Mouse (Mus musculus): ENCODE results near the gene Tceanc2. TPM values are rescaled to one million over a fixed set of nuclear protein-coding genes. Genes with fewer than 3 reads are reported as not detected.

The Tceanc2 gene
- total and polyA plus RNA-seq, 3 experiments, result 15.1 to 65.8 (median 17.6) TPM

- TF ChIP-seq TAL1 (conservative IDR thresholded peaks at IDR 0.05; ENCODE audit: low read depth, low read length) (no peak), GATA2 (IDR thresholded peaks at IDR 0.05; ENCODE audit: borderline replicate concordance, low read depth, low read length) (no peak), GATA1 (IDR thresholded peaks at IDR 0.05; ENCODE audit: borderline replicate concordance, low read length) (no peak), CTCF (IDR thresholded peaks at IDR 0.05; ENCODE audit: low read depth, low read length) (no peak), POLR2AphosphoS5 (IDR thresholded peaks at IDR 0.05; ENCODE audit: insufficient replicate concordance, low read depth, low read length) (no peak)
- no peak for DNase-seq (ENCODE audit: low spot score)
- H3K36me3 ChIP-seq (replicated peaks), result peaks cover 73% of the 10 kb centered on the region
Observed at GRCm38 (mm10) chr4:107159166-107159773, 19.6 kb downstream of the Tceanc2 start.

DNA sequence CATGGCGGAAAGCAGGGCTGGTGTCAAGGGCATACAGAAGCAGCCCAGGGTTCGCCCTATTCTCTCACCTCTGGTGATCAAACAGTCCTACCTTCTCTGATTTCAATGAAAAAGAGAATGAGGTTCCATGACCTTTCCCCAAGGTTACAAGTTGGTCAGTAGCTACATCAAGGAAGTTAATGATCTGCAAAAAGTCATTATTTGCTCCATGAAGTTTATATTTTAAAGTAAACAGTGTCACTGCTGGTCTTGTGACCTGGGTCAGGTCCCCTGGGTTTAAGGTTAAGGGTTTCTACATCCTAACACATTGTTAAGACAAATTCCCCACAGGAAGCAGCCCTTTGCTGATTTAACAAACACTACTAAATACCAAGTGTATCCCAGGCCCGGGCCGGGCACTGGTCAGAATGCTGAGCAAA lies 21.9 kb downstream of the Tceanc2 start:
- TF ChIP-seq GATA2 (IDR thresholded peaks at IDR 0.05; ENCODE audit: borderline replicate concordance, low read depth, low read length) (no peak), POLR2AphosphoS5 (IDR thresholded peaks at IDR 0.05; ENCODE audit: insufficient replicate concordance, low read depth, low read length) (no peak), TAL1 (conservative IDR thresholded peaks at IDR 0.05; ENCODE audit: low read depth, low read length) (no peak), CTCF (IDR thresholded peaks at IDR 0.05; ENCODE audit: low read depth, low read length) (no peak), GATA1 (IDR thresholded peaks at IDR 0.05; ENCODE audit: borderline replicate concordance, low read length) (no peak)
- peaks cover 78% of the 10 kb centered on the region for H3K36me3 ChIP-seq (replicated peaks)
- no peak for ATAC-seq (ENCODE audit: extremely low read depth, insufficient number of reproducible peaks, low FRiP score, poor library complexity, severe bottlenecking)

More at GRCm38 (mm10) chr4:107159166-107159773, 19.6 kb downstream of the Tceanc2 start:
- ATAC-seq (ENCODE audit: extremely low read depth, insufficient number of reproducible peaks, low FRiP score, poor library complexity, severe bottlenecking), result no peak
- Histone ChIP-seq H3K27me3 (ENCODE audit: insufficient read depth, low read length) (no peaks in the 10 kb centered on the region), H3K4me3 (ENCODE audit: low read depth, low read length) (no peak overlapping the region), H3K9me3 (replicated peaks) (no peaks in the 10 kb centered on the region), H3K4me1 (ENCODE audit: insufficient read depth, low read depth, low read length) (peaks cover 7% of the 10 kb centered on the region; the same call in 1 of the 2 replicates)

DNA sequence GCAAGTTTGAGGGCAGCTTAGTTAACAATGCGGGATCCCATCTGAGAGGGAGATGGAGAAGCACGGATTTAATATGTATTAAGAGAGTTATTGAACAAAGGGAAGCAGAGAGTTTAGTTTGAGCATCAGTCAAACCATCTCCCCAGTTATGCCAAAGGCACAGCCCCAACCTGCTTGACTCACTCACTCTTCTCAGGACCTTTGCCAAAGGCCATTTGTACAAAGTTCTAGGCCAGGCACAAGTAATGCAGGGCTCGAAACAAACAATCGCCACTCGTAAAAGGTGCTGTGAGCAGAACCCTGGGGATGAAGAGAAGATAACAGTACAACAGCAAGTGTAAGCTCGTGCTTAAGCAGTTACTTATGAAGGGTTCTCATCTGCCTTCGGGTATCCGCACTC lies 26.3 kb downstream of the Tceanc2 start:
- H3K4me1 ChIP-seq (ENCODE audit: insufficient read depth, low read depth, low read length), result no peaks in the 10 kb centered on the region
- H3K27me3 ChIP-seq (ENCODE audit: insufficient read depth, low read length), result no peaks in the 10 kb centered on the region
- no peak for TF ChIP-seq GATA2 (IDR thresholded peaks at IDR 0.05; ENCODE audit: borderline replicate concordance, low read depth, low read length)
- no peak for DNase-seq (ENCODE audit: low spot score)
- no peak overlapping the region for H3K4me3 ChIP-seq (ENCODE audit: low read depth, low read length)
- no peaks in the 10 kb centered on the region for H3K9me3 ChIP-seq (replicated peaks)
- H3K36me3 ChIP-seq (replicated peaks), result peaks cover 80% of the 10 kb centered on the region
- ATAC-seq (ENCODE audit: extremely low read depth, insufficient number of reproducible peaks, low FRiP score, poor library complexity, severe bottlenecking), result no peak

More for the DNA sequence above, 21.9 kb downstream of the Tceanc2 start:
- Histone ChIP-seq H3K9me3 (replicated peaks) (no peaks in the 10 kb centered on the region), H3K4me1 (ENCODE audit: insufficient read depth, low read depth, low read length) (0 out of 2 replicates have a peak, but pooled peaks cover 3% of the 10 kb centered on the region), H3K27me3 (ENCODE audit: insufficient read depth, low read length) (no peaks in the 10 kb centered on the region), H3K4me3 (ENCODE audit: low read depth, low read length) (no peak overlapping the region)
- no peak for DNase-seq (ENCODE audit: low spot score)

DNA sequence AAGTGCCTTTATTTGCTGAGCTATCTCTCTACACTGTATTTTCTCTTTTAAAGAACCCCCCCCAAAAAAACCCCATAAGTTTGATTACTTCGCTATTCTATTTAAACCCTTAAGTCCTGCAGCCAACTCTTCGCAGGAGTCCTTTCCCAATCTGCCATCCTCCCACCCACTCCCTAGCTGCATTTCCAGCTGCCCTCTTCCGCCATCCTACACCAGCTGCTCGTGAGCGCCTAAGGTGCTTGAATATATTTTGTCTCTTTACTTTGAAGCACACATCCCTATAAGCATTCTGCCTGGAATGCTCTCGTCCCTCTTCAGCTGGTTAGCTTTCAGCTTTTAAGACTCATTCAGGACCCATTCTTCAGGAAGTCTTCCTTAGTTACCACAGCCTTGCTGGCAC lies 27.9 kb downstream of the Tceanc2 start:
- Histone ChIP-seq H3K36me3 (replicated peaks) (peaks cover 82% of the 10 kb centered on the region), H3K9me3 (replicated peaks) (no peaks in the 10 kb centered on the region), H3K4me3 (ENCODE audit: low read depth, low read length) (no peak overlapping the region), H3K4me1 (ENCODE audit: insufficient read depth, low read depth, low read length) (no peaks in the 10 kb centered on the region), H3K27me3 (ENCODE audit: insufficient read depth, low read length) (no peaks in the 10 kb centered on the region)
- TF ChIP-seq POLR2AphosphoS5 (IDR thresholded peaks at IDR 0.05; ENCODE audit: insufficient replicate concordance, low read depth, low read length), result no peak
- no peak for TF ChIP-seq TAL1 (conservative IDR thresholded peaks at IDR 0.05; ENCODE audit: low read depth, low read length)
- TF ChIP-seq GATA2 (IDR thresholded peaks at IDR 0.05; ENCODE audit: borderline replicate concordance, low read depth, low read length), result no peak
- TF ChIP-seq GATA1 (IDR thresholded peaks at IDR 0.05; ENCODE audit: borderline replicate concordance, low read length), result no peak
- no peak for TF ChIP-seq CTCF (IDR thresholded peaks at IDR 0.05; ENCODE audit: low read depth, low read length)
- DNase-seq (ENCODE audit: low spot score) (no peak), ATAC-seq (ENCODE audit: extremely low read depth, insufficient number of reproducible peaks, low FRiP score, poor library complexity, severe bottlenecking) (no peak)

DNA sequence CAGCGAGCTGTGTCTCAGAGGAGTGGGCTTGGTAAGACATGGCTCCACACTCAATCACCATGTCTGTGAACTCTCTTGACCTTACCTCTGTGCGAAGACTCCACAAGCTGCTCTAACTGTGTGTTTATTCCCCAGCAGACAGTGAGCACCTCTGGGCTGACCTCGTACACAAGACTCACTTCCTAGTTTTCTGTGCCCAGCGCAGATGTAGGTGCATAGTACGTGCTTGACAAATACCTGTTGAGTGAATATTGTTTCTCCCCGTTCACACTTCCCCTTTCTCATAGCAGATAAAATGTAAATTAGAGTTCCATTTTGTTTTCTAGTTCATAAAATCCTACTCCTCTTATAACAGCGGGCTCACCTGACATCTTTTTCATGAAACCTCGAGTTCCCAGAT lies 35.4 kb downstream of the Tceanc2 start:
- H3K27me3 ChIP-seq (ENCODE audit: insufficient read depth, low read length), result no peaks in the 10 kb centered on the region
- TF ChIP-seq GATA1 (IDR thresholded peaks at IDR 0.05; ENCODE audit: borderline replicate concordance, low read length) (no peak), POLR2AphosphoS5 (IDR thresholded peaks at IDR 0.05; ENCODE audit: insufficient replicate concordance, low read depth, low read length) (no peak), CTCF (IDR thresholded peaks at IDR 0.05; ENCODE audit: low read depth, low read length) (no peak), GATA2 (IDR thresholded peaks at IDR 0.05; ENCODE audit: borderline replicate concordance, low read depth, low read length) (no peak), TAL1 (conservative IDR thresholded peaks at IDR 0.05; ENCODE audit: low read depth, low read length) (no peak)
- DNase-seq (ENCODE audit: low spot score) (no peak), ATAC-seq (ENCODE audit: extremely low read depth, insufficient number of reproducible peaks, low FRiP score, poor library complexity, severe bottlenecking) (no peak)
- H3K9me3 ChIP-seq (replicated peaks), result no peaks in the 10 kb centered on the region
- no peak overlapping the region for H3K4me3 ChIP-seq (ENCODE audit: low read depth, low read length)
- H3K36me3 ChIP-seq (replicated peaks), result peaks cover 85% of the 10 kb centered on the region
- peaks cover 3% of the 10 kb centered on the region; the same call in 1 of the 2 replicates for H3K4me1 ChIP-seq (ENCODE audit: insufficient read depth, low read depth, low read length)

DNA sequence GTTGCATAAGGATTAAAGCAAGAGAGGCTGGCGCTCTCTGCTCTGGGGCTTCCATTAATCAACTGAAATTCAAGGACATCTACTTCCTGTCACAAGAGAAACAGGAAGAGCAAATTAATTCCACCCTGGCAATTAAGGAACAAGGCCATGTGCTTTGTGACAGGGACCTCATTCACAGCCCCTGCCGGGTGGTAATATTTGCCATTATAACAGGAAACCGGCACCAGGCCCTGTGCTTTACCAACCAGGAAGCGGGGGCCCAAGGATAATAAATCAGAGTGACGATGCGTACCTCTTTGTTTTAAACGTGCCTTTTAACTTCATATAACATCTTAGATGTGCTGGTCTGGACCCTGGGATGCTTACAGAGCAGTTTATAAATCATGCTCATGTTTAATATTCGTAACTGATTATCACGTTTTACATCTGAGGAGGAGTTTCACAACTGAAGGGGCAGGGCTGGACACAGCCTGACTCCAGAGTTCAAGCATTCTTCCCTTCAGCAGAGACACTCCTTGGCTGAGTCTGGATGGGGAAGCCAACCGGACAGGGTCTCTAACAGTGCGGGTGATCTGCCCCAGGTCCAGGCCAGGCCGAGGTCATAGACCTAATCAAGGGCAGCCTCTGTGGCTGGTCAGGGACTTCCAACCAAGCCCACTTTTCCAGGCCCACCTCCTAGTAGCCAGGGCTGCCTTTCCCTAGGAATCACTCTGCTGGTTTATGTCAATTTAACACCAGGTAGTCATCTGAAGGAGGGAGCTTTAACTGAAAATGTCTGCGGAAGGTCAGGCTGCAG lies 38.9 kb downstream of the Tceanc2 start:
- Histone ChIP-seq H3K27me3 (ENCODE audit: insufficient read depth, low read length) (peaks cover 3% of the 10 kb centered on the region; the same call in 1 of the 2 replicates), H3K9me3 (replicated peaks) (no peaks in the 10 kb centered on the region), H3K4me3 (ENCODE audit: low read depth, low read length) (no peak overlapping the region), H3K4me1 (ENCODE audit: insufficient read depth, low read depth, low read length) (peaks cover 3% of the 10 kb centered on the region; the same call in 1 of the 2 replicates), H3K36me3 (replicated peaks) (peaks cover 65% of the 10 kb centered on the region)
- ATAC-seq (ENCODE audit: extremely low read depth, insufficient number of reproducible peaks, low FRiP score, poor library complexity, severe bottlenecking) (no peak), DNase-seq (ENCODE audit: low spot score) (no peak)
- TF ChIP-seq CTCF (IDR thresholded peaks at IDR 0.05; ENCODE audit: low read depth, low read length), result no peak
- TF ChIP-seq POLR2AphosphoS5 (IDR thresholded peaks at IDR 0.05; ENCODE audit: insufficient replicate concordance, low read depth, low read length), result no peak
- TF ChIP-seq GATA1 (IDR thresholded peaks at IDR 0.05; ENCODE audit: borderline replicate concordance, low read length), result no peak
- no peak for TF ChIP-seq GATA2 (IDR thresholded peaks at IDR 0.05; ENCODE audit: borderline replicate concordance, low read depth, low read length)
- TF ChIP-seq TAL1 (conservative IDR thresholded peaks at IDR 0.05; ENCODE audit: low read depth, low read length), result no peak

Data from G1E (cell line).